Mouse (Mus musculus): ENCODE data around the gene Krtap27-1. TPM values are rescaled to one million over a fixed set of nuclear protein-coding genes. Genes with fewer than 3 reads are reported as not detected.

Krtap27-1 gene
- polyA plus RNA-seq, 1 experiment from 2014 or later = not detected

- 90% methylated on average over 6 of the region's 6 CpGs for WGBS
Measured at GRCm38 (mm10) chr16:88679099-88679498, 7.6 kb upstream of the Krtap27-1 start.

GRCm38 (mm10) chr16:88657426-88657825, 14.0 kb downstream of the Krtap27-1 start:
- no peak overlapping the region for H3K4me3 ChIP-seq (ENCODE audit: low read depth, low read length)
- no peak for ATAC-seq
- WGBS = 52% methylated on average over 1 of the region's 1 CpGs
- H3K27ac ChIP-seq (ENCODE audit: low read length) = no peak overlapping the region
- H3K4me2 ChIP-seq (ENCODE audit: low read length) = no peak overlapping the region
- no peaks in the 10 kb centered on the region for H3K36me3 ChIP-seq (ENCODE audit: control insufficient read depth, insufficient read depth, low read length)
- H3K9me3 ChIP-seq (replicated peaks; ENCODE audit: control insufficient read depth, low read length, poor library complexity, severe bottlenecking) = no peaks in the 10 kb centered on the region
- H3K27me3 ChIP-seq (ENCODE audit: control insufficient read depth, insufficient read depth, low read depth, low read length) = no peaks in the 10 kb centered on the region
- H3K9ac ChIP-seq (ENCODE audit: low read depth, low read length) = no peak overlapping the region
- no peaks in the 10 kb centered on the region for H3K4me1 ChIP-seq (ENCODE audit: control insufficient read depth, insufficient read depth, low read length)

More at GRCm38 (mm10) chr16:88679099-88679498, 7.6 kb upstream of the Krtap27-1 start:
- H3K4me3 ChIP-seq (ENCODE audit: low read depth, low read length) = no peak overlapping the region
- H3K36me3 ChIP-seq (ENCODE audit: control insufficient read depth, insufficient read depth, low read length) = no peaks in the 10 kb centered on the region
- no peaks in the 10 kb centered on the region for H3K9me3 ChIP-seq (replicated peaks; ENCODE audit: control insufficient read depth, low read length, poor library complexity, severe bottlenecking)
- H3K9ac ChIP-seq (ENCODE audit: low read depth, low read length) = no peak overlapping the region
- no peak overlapping the region for H3K27ac ChIP-seq (ENCODE audit: low read length)
- H3K4me1 ChIP-seq (ENCODE audit: control insufficient read depth, insufficient read depth, low read length) = no peaks in the 10 kb centered on the region; the same call in 1 of the 2 replicates
- no peak overlapping the region for H3K4me2 ChIP-seq (ENCODE audit: low read length)
- no peaks in the 10 kb centered on the region for H3K27me3 ChIP-seq (ENCODE audit: control insufficient read depth, insufficient read depth, low read depth, low read length)
- no peak for ATAC-seq

GRCm38 (mm10) chr16:88651952-88652351, 19.5 kb downstream of the Krtap27-1 start:
- Histone ChIP-seq H3K27ac (ENCODE audit: low read length) (no peak overlapping the region), H3K4me1 (ENCODE audit: control insufficient read depth, insufficient read depth, low read length) (no peaks in the 10 kb centered on the region), H3K9ac (ENCODE audit: low read depth, low read length) (no peak overlapping the region), H3K36me3 (ENCODE audit: control insufficient read depth, insufficient read depth, low read length) (no peaks in the 10 kb centered on the region), H3K4me3 (ENCODE audit: low read depth, low read length) (no peak overlapping the region), H3K4me2 (ENCODE audit: low read length) (no peak overlapping the region), H3K27me3 (ENCODE audit: control insufficient read depth, insufficient read depth, low read depth, low read length) (no peaks in the 10 kb centered on the region), H3K9me3 (replicated peaks; ENCODE audit: control insufficient read depth, low read length, poor library complexity, severe bottlenecking) (no peaks in the 10 kb centered on the region)
- 73% methylated on average over 2 of the region's 2 CpGs for WGBS
- ATAC-seq = no peak

GRCm38 (mm10) chr16:88651082-88651481, 20.4 kb downstream of the Krtap27-1 start:
- WGBS = 86% methylated on average over 1 of the region's 1 CpGs
- H3K36me3 ChIP-seq (ENCODE audit: control insufficient read depth, insufficient read depth, low read length) = no peaks in the 10 kb centered on the region
- H3K27me3 ChIP-seq (ENCODE audit: control insufficient read depth, insufficient read depth, low read depth, low read length) = no peaks in the 10 kb centered on the region
- H3K9ac ChIP-seq (ENCODE audit: low read depth, low read length) = no peak overlapping the region
- no peak for ATAC-seq
- no peaks in the 10 kb centered on the region for H3K9me3 ChIP-seq (replicated peaks; ENCODE audit: control insufficient read depth, low read length, poor library complexity, severe bottlenecking)
- H3K4me1 ChIP-seq (ENCODE audit: control insufficient read depth, insufficient read depth, low read length) = no peaks in the 10 kb centered on the region
- no peak overlapping the region for H3K4me2 ChIP-seq (ENCODE audit: low read length)
- H3K4me3 ChIP-seq (ENCODE audit: low read depth, low read length) = no peak overlapping the region
- no peak overlapping the region for H3K27ac ChIP-seq (ENCODE audit: low read length)

GRCm38 (mm10) chr16:88647358-88647846, 24.1 kb downstream of the Krtap27-1 start, which contains the start of gene Krtap26-1:
Krtap26-1 (minus strand) TSS chr16:88647796.
- H3K9ac ChIP-seq (ENCODE audit: low read depth, low read length) = no peak within 1 kb of the TSS
- WGBS = 89% methylated on average over 10 of the region's 10 CpGs
- H3K4me2 ChIP-seq (ENCODE audit: low read length) = no peak within 1 kb of the TSS
- H3K9me3 ChIP-seq (replicated peaks; ENCODE audit: control insufficient read depth, low read length, poor library complexity, severe bottlenecking) = no peaks in the 10 kb centered on the region
- no peak within 1 kb of the TSS for H3K27ac ChIP-seq (ENCODE audit: low read length)
- no peak for ATAC-seq
- H3K4me3 ChIP-seq (ENCODE audit: low read depth, low read length) = no peak within 1 kb of the TSS
- no peaks in the 10 kb centered on the region for H3K4me1 ChIP-seq (ENCODE audit: control insufficient read depth, insufficient read depth, low read length)
- H3K27me3 ChIP-seq (ENCODE audit: control insufficient read depth, insufficient read depth, low read depth, low read length) = no peaks in the 10 kb centered on the region
- H3K36me3 ChIP-seq (ENCODE audit: control insufficient read depth, insufficient read depth, low read length) = no peaks in the 10 kb centered on the region

- H3K4me1 ChIP-seq (ENCODE audit: control insufficient read depth, insufficient read depth, low read length) = no peaks in the 10 kb centered on the region
- ATAC-seq = no peak
- H3K36me3 ChIP-seq (ENCODE audit: control insufficient read depth, insufficient read depth, low read length) = no peaks in the 10 kb centered on the region
- no peak overlapping the region for H3K4me2 ChIP-seq (ENCODE audit: low read length)
- no peak overlapping the region for H3K4me3 ChIP-seq (ENCODE audit: low read depth, low read length)
- H3K9me3 ChIP-seq (replicated peaks; ENCODE audit: control insufficient read depth, low read length, poor library complexity, severe bottlenecking) = no peaks in the 10 kb centered on the region
- H3K27me3 ChIP-seq (ENCODE audit: control insufficient read depth, insufficient read depth, low read depth, low read length) = no peaks in the 10 kb centered on the region
- WGBS = 63% methylated on average over 8 of the region's 8 CpGs
- H3K27ac ChIP-seq (ENCODE audit: low read length) = no peak overlapping the region
- no peak overlapping the region for H3K9ac ChIP-seq (ENCODE audit: low read depth, low read length)
Measured at GRCm38 (mm10) chr16:88646366-88647111, 24.9 kb downstream of the Krtap27-1 start.

- 88% methylated on average over 3 of the region's 3 CpGs for WGBS
- ATAC-seq = no peak
Measured at GRCm38 (mm10) chr16:88640053-88640452, 31.4 kb downstream of the Krtap27-1 start.

GRCm38 (mm10) chr16:88635142-88635541, 36.3 kb downstream of the Krtap27-1 start:
- WGBS = 66% methylated on average over 4 of the region's 4 CpGs

More at GRCm38 (mm10) chr16:88640053-88640452, 31.4 kb downstream of the Krtap27-1 start:
- Histone ChIP-seq H3K36me3 (ENCODE audit: control insufficient read depth, insufficient read depth, low read length) (no peaks in the 10 kb centered on the region), H3K27ac (ENCODE audit: low read length) (no peak overlapping the region), H3K9ac (ENCODE audit: low read depth, low read length) (no peak overlapping the region), H3K4me3 (ENCODE audit: low read depth, low read length) (no peak overlapping the region), H3K27me3 (ENCODE audit: control insufficient read depth, insufficient read depth, low read depth, low read length) (no peaks in the 10 kb centered on the region), H3K9me3 (replicated peaks; ENCODE audit: control insufficient read depth, low read length, poor library complexity, severe bottlenecking) (0 out of 2 replicates have a peak, but pooled peaks cover 2% of the 10 kb centered on the region), H3K4me2 (ENCODE audit: low read length) (no peak overlapping the region), H3K4me1 (ENCODE audit: control insufficient read depth, insufficient read depth, low read length) (no peaks in the 10 kb centered on the region)

GRCm38 (mm10) chr16:88631474-88631873, 40.0 kb downstream of the Krtap27-1 start:
- H3K9ac ChIP-seq (ENCODE audit: low read depth, low read length) = no peak overlapping the region
- no peaks in the 10 kb centered on the region for H3K36me3 ChIP-seq (ENCODE audit: control insufficient read depth, insufficient read depth, low read length)
- no peak overlapping the region for H3K27ac ChIP-seq (ENCODE audit: low read length)
- H3K4me3 ChIP-seq (ENCODE audit: low read depth, low read length) = no peak overlapping the region
- no peaks in the 10 kb centered on the region for H3K9me3 ChIP-seq (replicated peaks; ENCODE audit: control insufficient read depth, low read length, poor library complexity, severe bottlenecking)
- H3K27me3 ChIP-seq (ENCODE audit: control insufficient read depth, insufficient read depth, low read depth, low read length) = no peaks in the 10 kb centered on the region
- ATAC-seq = no peak
- H3K4me1 ChIP-seq (ENCODE audit: control insufficient read depth, insufficient read depth, low read length) = no peaks in the 10 kb centered on the region
- 76% methylated on average over 4 of the region's 4 CpGs for WGBS
- H3K4me2 ChIP-seq (ENCODE audit: low read length) = no peak overlapping the region

More at GRCm38 (mm10) chr16:88635142-88635541, 36.3 kb downstream of the Krtap27-1 start:
- no peaks in the 10 kb centered on the region for H3K36me3 ChIP-seq (ENCODE audit: control insufficient read depth, insufficient read depth, low read length)
- no peak overlapping the region for H3K4me3 ChIP-seq (ENCODE audit: low read depth, low read length)
- no peak overlapping the region for H3K27ac ChIP-seq (ENCODE audit: low read length)
- no peaks in the 10 kb centered on the region for H3K4me1 ChIP-seq (ENCODE audit: control insufficient read depth, insufficient read depth, low read length)
- H3K4me2 ChIP-seq (ENCODE audit: low read length) = no peak overlapping the region
- no peaks in the 10 kb centered on the region for H3K9me3 ChIP-seq (replicated peaks; ENCODE audit: control insufficient read depth, low read length, poor library complexity, severe bottlenecking)
- no peak for ATAC-seq
- H3K27me3 ChIP-seq (ENCODE audit: control insufficient read depth, insufficient read depth, low read depth, low read length) = no peaks in the 10 kb centered on the region
- H3K9ac ChIP-seq (ENCODE audit: low read depth, low read length) = no peak overlapping the region
